Mouse (Mus musculus): ENCODE results near the gene Zfp385b.
A peak's percentile ranks its signal among the peaks of the same experiment; 100 is the strongest.

GRCm38 (mm10) chr2:77709206-77709794 is 110.1 kb downstream of the Zfp385b start:
- TF ChIP-seq CTCF (IDR thresholded peaks at IDR 0.05; ENCODE audit: borderline replicate concordance, insufficient read depth, low read depth, low read length) (peak; percentile 43; the same call in 1 of the 2 replicates), POLR2A (IDR thresholded peaks at IDR 0.05; ENCODE audit: borderline replicate concordance, insufficient read depth, low read length) (no peak)

Measured in cerebellum, adult 2 months (tissue).